Mouse (Mus musculus) intestine, embryonic 16.5 days (tissue): Measurements from ENCODE around the gene Islr. TPM values are rescaled to one million over a fixed set of nuclear protein-coding genes. Genes with fewer than 3 reads are reported as not detected.

ENCODE experiments used
- ATAC-seq: fragments of 200-750 bp; cut with Nextera tagmentation; 2 replicates; pipeline ENCODE4 v1.8.0; 2017; ENCODE audit warnings: moderate TSS enrichment, moderate library complexity
- H3K27ac ChIP-seq: fragments of 300-500 bp; sonication (generic); 2 replicates; pipeline ENCODE4 v1.5.1; 2014; ENCODE audit warnings: mild to moderate bottlenecking, low read length
- H3K27me3 ChIP-seq: fragments of 300-500 bp; sonication (generic); replicated peaks from 2 replicates; pipeline ENCODE4 v1.6.1; 2014; ENCODE audit warnings: low read length, control low read depth, mixed read lengths; ENCODE audit not compliant: control insufficient read depth, insufficient read depth
- H3K36me3 ChIP-seq: fragments of 300-500 bp; sonication (generic); 2 replicates; pipeline ENCODE4 v1.6.1; 2014; ENCODE audit warnings: low read length, control low read depth; ENCODE audit not compliant: control insufficient read depth, insufficient read depth
- H3K4me1 ChIP-seq: fragments of 300-500 bp; sonication (generic); 2 replicates; pipeline ENCODE4 v1.6.1; 2014; ENCODE audit warnings: low read length, control low read depth, mixed read lengths; ENCODE audit not compliant: control insufficient read depth, insufficient read depth
- H3K4me2 ChIP-seq: fragments of 300-500 bp; sonication (generic); 2 replicates; pipeline ENCODE4 v1.6.1; 2014; ENCODE audit warnings: low read depth, low read length, control low read depth
- H3K4me3 ChIP-seq: fragments of 300-500 bp; sonication (generic); 2 replicates; pipeline ENCODE4 v1.5.1; 2014; ENCODE audit warnings: mild to moderate bottlenecking, low read length
- H3K9ac ChIP-seq: fragments of 300-500 bp; sonication (generic); 2 replicates; pipeline ENCODE4 v1.6.1; 2014; ENCODE audit warnings: low read depth, low read length
- H3K9me3 ChIP-seq: fragments of 300-500 bp; sonication (generic); 2 replicates; pipeline ENCODE4 v1.6.1; 2016; ENCODE audit warnings: low read length, control low read depth; ENCODE audit not compliant: control insufficient read depth
- WGBS: fragments of 180-500 bp; shearing (Covaris S2); extraction: QIAGEN DNeasy Blood & Tissue Kit; methylation state at CpG from one replicate; pipeline ENCODE4 v1.1.7; 2014; 5-methylcytosine and 5-hydroxymethylcytosine counted together
- polyA plus RNA-seq: library from polyadenylated mRNA; unstranded; fragments of >200 nt; fragmentation: Nextera tagmentation; extraction: Ambion mirVana; gene quantifications from 2 replicates; pipeline ENCODE4 v1.2.1, GENCODE M21; 2015

The Islr gene
- polyA plus RNA-seq, 1 experiment from 2014 or later: 77.5 TPM

DNA sequence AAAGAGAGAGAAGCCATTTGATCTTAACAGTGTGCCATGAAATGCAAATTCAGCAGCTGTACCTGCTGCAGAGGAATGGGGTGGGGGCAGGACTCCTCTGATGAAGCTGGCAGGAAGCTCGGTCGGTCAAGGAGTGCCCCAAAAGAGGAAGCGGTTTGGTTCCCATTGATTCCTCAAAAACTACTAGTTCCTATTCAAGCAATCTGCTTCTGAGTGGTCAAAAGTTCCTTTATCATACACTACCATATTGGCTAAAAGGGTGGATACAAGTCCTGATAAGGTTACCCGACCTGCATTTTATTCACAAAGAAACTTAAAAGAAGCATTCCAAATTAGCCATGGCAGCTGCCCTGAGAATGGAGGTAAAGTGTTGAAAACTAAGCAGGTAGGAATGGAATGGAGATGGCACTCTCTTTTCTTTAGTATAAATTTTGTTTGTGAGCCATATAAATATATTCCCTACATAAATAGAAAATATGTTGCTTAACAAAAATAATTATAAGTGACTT is 42.0 kb upstream of the Islr start:
- H3K4me2 ChIP-seq: no peak overlapping the region
- no peak overlapping the region for H3K4me3 ChIP-seq
- H3K27ac ChIP-seq: no peak overlapping the region
- WGBS: 75% methylated on average over 4 of the region's 4 CpGs
- H3K9ac ChIP-seq: no peak overlapping the region
- H3K4me1 ChIP-seq: peaks cover 43% of the 10 kb centered on the region
- no peak for ATAC-seq
- H3K36me3 ChIP-seq: no peaks in the 10 kb centered on the region
- no peaks in the 10 kb centered on the region for H3K27me3 ChIP-seq
- no peaks in the 10 kb centered on the region for H3K9me3 ChIP-seq

DNA sequence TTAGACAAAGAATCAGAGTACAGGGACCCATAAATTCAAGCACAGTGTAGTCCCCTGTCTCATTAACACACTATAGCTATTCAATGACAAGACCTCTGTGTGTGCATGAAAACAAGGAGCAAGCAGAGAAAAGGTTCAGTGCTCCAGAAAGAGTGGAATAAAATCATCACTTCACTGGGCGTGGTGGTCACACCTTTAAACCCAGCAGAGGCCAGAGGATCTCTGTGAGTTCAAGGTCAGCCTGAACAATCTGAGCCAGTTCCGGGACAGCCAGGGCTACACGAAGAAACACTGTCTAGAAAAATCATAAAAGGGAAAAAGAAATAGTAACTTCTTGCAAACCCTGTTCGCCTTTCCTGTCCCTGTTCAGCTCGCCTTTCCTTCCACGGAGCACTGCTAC is 39.6 kb upstream of the Islr start:
- no peaks in the 10 kb centered on the region for H3K27me3 ChIP-seq
- H3K9ac ChIP-seq: no peak overlapping the region
- no peak for ATAC-seq
- H3K4me3 ChIP-seq: no peak overlapping the region
- H3K4me2 ChIP-seq: no peak overlapping the region
- no peaks in the 10 kb centered on the region for H3K9me3 ChIP-seq
- 0 out of 2 replicates have a peak overlapping the region, but pooled peaks have one; percentile 44 for H3K27ac ChIP-seq
- H3K4me1 ChIP-seq: peaks cover 36% of the 10 kb centered on the region
- 0 out of 2 replicates have a peak, but pooled peaks cover 3% of the 10 kb centered on the region for H3K36me3 ChIP-seq
- 67% methylated on average over 6 of the region's 6 CpGs for WGBS

DNA sequence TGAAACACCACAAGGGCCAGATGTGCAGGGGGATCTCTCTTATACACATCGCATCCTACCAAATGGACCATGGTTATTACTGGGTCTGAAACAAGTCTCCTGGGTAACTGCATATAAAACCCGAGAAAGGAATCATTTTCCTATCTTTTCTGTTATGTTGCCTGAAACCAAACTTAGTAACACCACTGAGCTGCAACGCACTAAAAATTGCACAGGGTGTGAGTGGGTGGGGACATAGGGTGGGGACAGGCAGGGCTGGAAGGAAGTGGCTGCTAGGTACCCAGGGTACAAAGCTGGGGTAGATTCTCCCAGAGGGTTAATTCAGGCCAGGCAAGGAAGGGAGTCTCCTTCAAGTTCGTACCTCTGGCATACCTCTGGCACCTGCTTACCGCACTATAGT is 38.6 kb upstream of the Islr start:
- no peak for ATAC-seq
- Histone ChIP-seq H3K27ac (no peak overlapping the region; the same call in 1 of the 2 replicates), H3K27me3 (no peaks in the 10 kb centered on the region), H3K9ac (no peak overlapping the region), H3K4me3 (no peak overlapping the region), H3K4me2 (no peak overlapping the region), H3K4me1 (peaks cover 32% of the 10 kb centered on the region), H3K9me3 (no peaks in the 10 kb centered on the region), H3K36me3 (0 out of 2 replicates have a peak, but pooled peaks cover 3% of the 10 kb centered on the region)
- 80% methylated on average over 5 of the region's 5 CpGs for WGBS

DNA sequence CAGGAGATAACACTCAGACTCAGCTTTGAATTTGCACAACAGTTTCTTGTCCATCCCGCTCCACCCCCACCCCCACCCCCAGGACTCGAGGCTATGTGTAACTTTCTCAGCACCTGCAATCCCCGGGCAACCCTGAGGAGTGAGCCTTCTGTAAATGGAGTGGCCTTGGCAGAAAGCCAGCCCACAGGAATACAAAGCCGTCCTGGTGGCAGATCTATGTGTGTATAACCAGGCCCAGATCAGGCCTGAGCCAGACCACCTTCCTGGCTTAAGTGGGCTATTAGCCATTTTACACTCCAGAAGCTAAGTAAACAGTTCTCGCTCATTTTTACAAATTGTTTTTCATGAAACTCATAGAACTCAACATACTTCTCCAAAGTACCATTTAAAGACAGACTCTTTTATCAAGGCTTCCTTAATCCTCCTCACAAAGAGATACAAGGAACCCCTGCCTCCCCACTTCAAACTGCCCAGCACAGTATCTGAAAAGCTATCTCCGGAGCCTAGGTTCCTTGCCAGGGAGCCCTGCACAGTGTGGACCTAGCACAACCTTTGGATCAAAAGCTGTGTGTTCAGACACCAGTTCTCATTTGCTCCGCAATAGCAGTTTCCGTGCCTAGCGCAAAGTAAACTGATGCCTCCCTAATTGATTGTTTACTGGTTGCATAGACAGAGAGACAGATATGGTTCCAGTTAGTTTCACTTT is 37.8 kb upstream of the Islr start:
- Histone ChIP-seq H3K4me1 (peaks cover 26% of the 10 kb centered on the region), H3K27ac (peak overlapping the region; percentile 34; the same call in 1 of the 2 replicates), H3K27me3 (no peaks in the 10 kb centered on the region), H3K4me3 (no peak overlapping the region), H3K36me3 (0 out of 2 replicates have a peak, but pooled peaks cover 3% of the 10 kb centered on the region), H3K4me2 (no peak overlapping the region), H3K9ac (no peak overlapping the region), H3K9me3 (no peaks in the 10 kb centered on the region)
- ATAC-seq: peak; percentile 83
- WGBS: 35% methylated on average over 9 of the region's 9 CpGs

DNA sequence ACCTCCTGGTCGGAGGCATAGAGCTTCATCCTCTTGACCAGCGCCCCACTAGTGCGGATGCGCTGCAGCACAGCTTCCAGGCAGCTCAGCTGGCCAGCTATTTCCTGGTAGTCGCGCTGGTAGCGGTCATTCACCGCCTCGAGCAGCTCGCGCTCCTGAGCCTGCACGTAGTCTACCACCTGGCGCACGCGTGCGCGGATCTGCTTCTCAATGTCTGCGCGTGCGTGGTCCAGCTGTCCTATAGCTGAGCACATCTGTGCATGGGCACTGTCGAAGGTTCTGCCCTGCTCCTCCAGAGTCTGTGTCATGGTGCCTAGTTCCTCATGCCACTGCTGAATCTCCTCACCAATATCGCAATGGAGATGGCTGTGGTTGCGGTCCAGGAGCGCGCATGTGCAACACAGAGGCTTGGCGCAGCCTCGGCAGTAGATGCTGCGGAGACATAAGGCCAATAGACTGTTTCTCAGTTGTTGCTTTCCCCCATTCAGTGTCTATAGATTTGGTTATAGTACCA is 30.5 kb upstream of the Islr start:
- Histone ChIP-seq H3K4me3 (no peak overlapping the region), H3K27me3 (no peaks in the 10 kb centered on the region), H3K36me3 (peaks cover 13% of the 10 kb centered on the region), H3K9ac (no peak overlapping the region), H3K4me2 (no peak overlapping the region), H3K4me1 (no peaks in the 10 kb centered on the region), H3K9me3 (no peaks in the 10 kb centered on the region), H3K27ac (no peak overlapping the region)
- 96% methylated on average over 28 of the region's 28 CpGs for WGBS
- no peak for ATAC-seq

DNA sequence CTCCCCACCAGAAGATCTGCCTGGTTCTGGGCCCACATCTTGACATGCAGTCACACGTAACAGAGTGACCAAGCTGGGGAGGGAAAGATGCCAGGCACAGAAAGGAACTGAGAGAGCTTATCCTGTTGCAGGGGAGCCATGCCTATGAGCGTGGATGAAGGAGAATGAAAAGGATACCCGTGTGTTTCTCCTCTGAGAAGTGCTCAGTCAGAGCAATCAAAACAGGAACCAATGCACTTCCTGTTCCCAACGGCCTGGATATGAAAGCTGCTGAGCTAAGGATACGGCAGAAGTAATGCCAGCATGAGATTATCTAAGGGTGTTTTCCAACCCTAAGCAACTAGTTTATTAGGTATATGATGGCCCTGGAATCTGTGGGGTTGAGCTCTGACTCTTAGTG is 28.3 kb upstream of the Islr start:
- H3K36me3 ChIP-seq: peaks cover 17% of the 10 kb centered on the region
- no peak for ATAC-seq
- H3K27me3 ChIP-seq: no peaks in the 10 kb centered on the region
- H3K4me1 ChIP-seq: no peaks in the 10 kb centered on the region
- H3K27ac ChIP-seq: peak overlapping the region; percentile 30; the same call in 1 of the 2 replicates
- H3K4me2 ChIP-seq: no peak overlapping the region
- no peak overlapping the region for H3K9ac ChIP-seq
- no peaks in the 10 kb centered on the region for H3K9me3 ChIP-seq
- 61% methylated on average over 5 of the region's 5 CpGs for WGBS
- no peak overlapping the region for H3K4me3 ChIP-seq

DNA sequence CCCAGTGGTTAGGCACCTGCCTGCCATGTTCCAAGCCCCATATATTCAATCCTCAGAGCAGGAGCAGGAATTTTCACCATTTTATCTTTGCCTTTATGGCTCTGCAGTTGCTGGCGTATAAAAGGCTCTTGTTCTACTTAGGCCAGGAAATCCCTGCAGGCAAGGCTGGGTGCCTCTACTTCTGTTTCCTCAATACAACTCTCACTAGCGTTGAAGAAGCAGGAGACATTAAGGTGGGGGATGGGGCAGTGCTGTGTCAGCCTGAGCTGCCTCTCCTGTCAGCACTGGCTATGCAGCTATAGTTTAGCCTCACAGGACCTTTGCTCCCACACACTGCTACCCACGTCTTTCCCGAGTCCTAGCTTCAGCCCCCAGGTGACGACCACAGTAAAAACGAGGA is 27.6 kb upstream of the Islr start:
- WGBS: 73% methylated on average over 6 of the region's 6 CpGs
- Histone ChIP-seq H3K36me3 (peaks cover 17% of the 10 kb centered on the region), H3K9ac (no peak overlapping the region), H3K27me3 (no peaks in the 10 kb centered on the region), H3K27ac (peak overlapping the region; percentile 11; the same call in 1 of the 2 replicates), H3K4me2 (no peak overlapping the region), H3K4me3 (no peak overlapping the region), H3K4me1 (no peaks in the 10 kb centered on the region), H3K9me3 (no peaks in the 10 kb centered on the region)
- no peak for ATAC-seq

DNA sequence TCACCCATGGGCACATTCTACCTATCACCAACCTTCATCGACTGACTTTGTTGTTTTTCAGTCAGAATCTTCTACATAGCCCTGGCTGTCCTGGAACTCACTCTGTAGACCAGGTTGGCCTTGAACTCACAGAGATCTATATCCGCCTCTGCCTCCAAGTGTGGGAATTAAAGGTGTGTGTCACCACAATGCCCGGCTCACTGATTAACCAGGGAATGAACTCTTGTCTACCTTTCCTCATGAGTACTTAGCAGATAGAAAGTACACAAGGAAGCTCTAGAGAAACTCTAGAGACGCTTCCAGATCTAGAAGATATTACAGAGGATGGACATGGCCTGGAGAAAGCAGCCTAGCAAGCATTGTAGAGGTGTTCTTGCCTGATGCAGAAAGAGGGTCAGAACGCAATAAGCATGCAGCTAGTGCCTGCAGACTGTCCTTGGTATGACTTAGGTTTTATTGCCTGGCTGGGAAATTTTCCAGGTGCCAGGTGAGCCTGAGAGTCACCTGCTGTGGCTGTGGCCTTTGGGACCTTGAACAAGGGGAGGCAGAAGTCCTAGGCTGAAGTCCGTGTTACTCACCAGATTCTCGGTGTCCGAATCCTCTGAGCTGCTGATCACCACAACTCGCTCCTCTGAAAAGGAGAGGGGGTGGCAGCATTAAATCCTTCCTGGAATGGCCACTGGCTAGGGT is 24.8 kb upstream of the Islr start:
- peak; percentile 55 for ATAC-seq
- 89% methylated on average over 9 of the region's 9 CpGs for WGBS
- no peaks in the 10 kb centered on the region for H3K4me1 ChIP-seq
- H3K36me3 ChIP-seq: peaks cover 9% of the 10 kb centered on the region
- H3K9me3 ChIP-seq: no peaks in the 10 kb centered on the region
- no peak overlapping the region for H3K4me2 ChIP-seq
- no peak overlapping the region for H3K9ac ChIP-seq
- no peak overlapping the region for H3K27ac ChIP-seq
- no peaks in the 10 kb centered on the region for H3K27me3 ChIP-seq
- no peak overlapping the region for H3K4me3 ChIP-seq
